Mouse (Mus musculus): ENCODE results near the gene Sipa1l3. TPM values are rescaled to one million over a fixed set of nuclear protein-coding genes. Genes with fewer than 3 reads are reported as not detected.

Sipa1l3 gene
- polyA plus RNA-seq (2012; fragmentation: generic; extraction: Trizol): 19.0 TPM

DNA sequence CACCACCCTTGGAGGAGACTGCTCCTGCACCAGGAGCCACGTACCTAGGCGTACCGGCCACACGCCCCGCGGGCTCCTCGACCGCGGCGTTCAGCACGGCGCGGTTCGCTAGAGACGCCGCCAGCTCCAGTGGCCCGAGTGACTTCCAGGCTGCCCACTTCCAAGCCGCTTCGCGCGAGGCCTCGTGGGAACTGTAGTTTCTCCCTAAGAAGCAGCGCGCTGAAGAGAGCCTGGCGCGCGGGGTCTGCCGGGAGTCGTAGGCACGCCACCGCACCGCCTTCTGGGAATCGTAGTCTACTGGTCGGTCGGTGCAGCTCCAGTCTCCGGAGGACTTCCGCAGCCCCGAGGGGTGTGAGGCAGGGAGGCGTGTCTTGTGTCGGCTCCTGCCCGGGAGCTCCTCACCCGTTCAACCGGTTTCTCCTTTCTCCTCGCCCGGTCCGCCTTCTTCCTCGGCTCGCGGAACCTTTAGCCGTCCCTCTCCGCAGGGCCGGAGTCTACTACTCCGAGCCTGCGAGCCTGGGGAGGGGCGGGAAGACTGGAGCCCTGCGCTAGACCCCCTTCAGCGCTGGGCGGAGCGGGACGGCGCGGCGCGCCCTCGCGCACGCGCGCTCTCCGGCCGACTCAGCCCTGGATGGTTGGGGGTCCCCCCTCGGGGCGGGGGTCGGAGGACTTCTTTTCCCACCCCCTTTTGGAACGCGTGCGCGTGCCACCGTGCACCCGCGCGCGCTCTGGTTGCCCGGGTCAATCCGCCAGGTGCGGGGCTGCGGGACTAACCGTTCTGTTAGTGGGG lies at the start of gene Sipa1l3:
TSS of gene Sipa1l3 (minus strand) at position 221 of the 790 bp plus-strand sequence.
- H3K4me2 ChIP-seq (ENCODE audit: low read depth): peak within 1 kb of the TSS; percentile 98
- peaks cover 44% of the 10 kb centered on the region for H3K79me2 ChIP-seq (ENCODE audit: control insufficient read depth, insufficient read depth)
- TF ChIP-seq E2F4 (IDR thresholded peaks at IDR 0.05; ENCODE audit: insufficient read depth): no peak
- no peak for TF ChIP-seq USF1 (IDR thresholded peaks at IDR 0.05; ENCODE audit: low read depth)
- TF ChIP-seq CEBPB (IDR thresholded peaks at IDR 0.05; ENCODE audit: insufficient read depth, poor library complexity, severe bottlenecking): no peak
- TF ChIP-seq SRF (IDR thresholded peaks at IDR 0.05; ENCODE audit: control insufficient read depth, insufficient read length, low read depth): peak; percentile 23
- TF ChIP-seq POLR2A (IDR thresholded peaks at IDR 0.05; ENCODE audit: insufficient read length, low read depth): peak; percentile 91
- TF ChIP-seq REST (IDR thresholded peaks at IDR 0.05; ENCODE audit: insufficient read depth, insufficient read length): no peak
- peak in 1 of 3 experiments; percentile 1 for TF ChIP-seq MYOD1 (IDR thresholded peaks at IDR 0.05; ENCODE audit: control insufficient read depth in 1 of 3, insufficient read length in 2 of 3, low read depth in 2 of 3)
- TF ChIP-seq MYOG (IDR thresholded peaks at IDR 0.05; ENCODE audit: control insufficient read depth in 1 of 3, insufficient read depth in 1 of 3, insufficient read length in 2 of 3, low read depth in 2 of 3): peak in 1 of 3 experiments; percentile 10
- no peak for TF ChIP-seq TCF12 (IDR thresholded peaks at IDR 0.05; ENCODE audit: insufficient read depth, poor library complexity, severe bottlenecking)
- no peak for TF ChIP-seq TCF3 (IDR thresholded peaks at IDR 0.05; ENCODE audit: insufficient read length, low read depth)
- peak; percentile 89 for TF ChIP-seq POLR2AphosphoS2 (IDR thresholded peaks at IDR 0.05; ENCODE audit: insufficient read length, low read depth)
- no peak for TF ChIP-seq MAX (IDR thresholded peaks at IDR 0.05; ENCODE audit: low read depth)
- peak within 1 kb of the TSS; percentile 80 for H3K4me3 ChIP-seq
- peak within 1 kb of the TSS; percentile 42 for H3ac ChIP-seq (ENCODE audit: control insufficient read depth, insufficient read length)
- H3K36me3 ChIP-seq (ENCODE audit: control insufficient read depth, insufficient read depth): no peaks in the 10 kb centered on the region
- H3K27me3 ChIP-seq (ENCODE audit: control insufficient read depth, insufficient read depth, insufficient read length): no peaks in the 10 kb centered on the region

DNA sequence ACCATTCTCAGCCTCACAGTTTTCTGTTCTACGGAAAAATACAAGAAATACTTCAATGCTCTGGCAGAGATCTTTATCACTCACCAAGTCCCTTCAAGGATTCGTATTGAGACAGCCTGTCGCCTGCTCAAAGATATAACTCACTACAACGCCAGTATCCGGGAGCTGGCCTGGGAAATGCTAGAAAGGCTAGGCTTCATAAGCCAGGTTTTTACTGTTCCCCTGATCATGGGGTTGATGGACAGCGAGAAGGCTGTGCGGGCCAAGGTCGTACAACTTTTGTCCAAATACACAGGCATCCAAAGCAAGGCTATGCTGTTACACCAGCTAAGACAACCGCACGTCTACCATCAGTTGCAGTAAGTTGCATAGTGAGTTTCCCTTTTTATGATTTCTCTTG lies 44.6 kb upstream of the Sipa1l3 start:
- no peak overlapping the region for H3K4me2 ChIP-seq (ENCODE audit: low read depth)
- no peaks in the 10 kb centered on the region for H3K79me2 ChIP-seq (ENCODE audit: control insufficient read depth, insufficient read depth)
- no peak overlapping the region for H3K4me3 ChIP-seq
- H3K36me3 ChIP-seq (ENCODE audit: control insufficient read depth, insufficient read depth): no peaks in the 10 kb centered on the region
- no peak for TF ChIP-seq MYOG (IDR thresholded peaks at IDR 0.05; ENCODE audit: control insufficient read depth in 1 of 3, insufficient read depth in 1 of 3, insufficient read length in 2 of 3, low read depth in 2 of 3)
- TF ChIP-seq MAX (IDR thresholded peaks at IDR 0.05; ENCODE audit: low read depth): no peak
- TF ChIP-seq POLR2AphosphoS2 (IDR thresholded peaks at IDR 0.05; ENCODE audit: insufficient read length, low read depth): no peak
- TF ChIP-seq E2F4 (IDR thresholded peaks at IDR 0.05; ENCODE audit: insufficient read depth): no peak
- TF ChIP-seq POLR2A (IDR thresholded peaks at IDR 0.05; ENCODE audit: insufficient read length, low read depth): no peak
- no peak overlapping the region for H3ac ChIP-seq (ENCODE audit: control insufficient read depth, insufficient read length)
- peaks cover 4% of the 10 kb centered on the region for H3K27me3 ChIP-seq (ENCODE audit: control insufficient read depth, insufficient read depth, insufficient read length)

DNA sequence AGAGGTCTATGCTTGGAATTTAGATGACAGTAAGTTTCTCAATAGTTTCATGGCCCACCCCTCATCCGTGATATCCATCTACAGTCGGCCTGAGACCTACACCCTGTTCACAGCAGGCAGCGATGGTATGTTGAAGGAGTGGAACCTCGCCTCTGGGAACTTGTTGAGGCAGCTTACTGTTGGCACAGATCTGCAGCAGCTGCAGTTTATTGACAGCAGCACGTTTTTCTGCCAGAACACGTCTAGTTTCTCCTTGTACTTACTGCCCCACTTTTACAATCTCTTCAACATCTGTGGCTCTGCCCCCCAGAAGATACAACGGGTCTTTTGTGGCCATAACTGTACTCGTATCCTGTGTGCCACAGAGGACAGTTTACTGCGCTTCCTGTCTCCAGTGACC lies 42.6 kb upstream of the Sipa1l3 start:
- H3K27me3 ChIP-seq (ENCODE audit: control insufficient read depth, insufficient read depth, insufficient read length): peaks cover 4% of the 10 kb centered on the region
- no peak overlapping the region for H3ac ChIP-seq (ENCODE audit: control insufficient read depth, insufficient read length)
- H3K36me3 ChIP-seq (ENCODE audit: control insufficient read depth, insufficient read depth): no peaks in the 10 kb centered on the region
- H3K4me3 ChIP-seq: no peak overlapping the region
- H3K4me2 ChIP-seq (ENCODE audit: low read depth): no peak overlapping the region
- TF ChIP-seq REST (IDR thresholded peaks at IDR 0.05; ENCODE audit: insufficient read depth, insufficient read length) (no peak), POLR2AphosphoS2 (IDR thresholded peaks at IDR 0.05; ENCODE audit: insufficient read length, low read depth) (no peak), MYOD1 (IDR thresholded peaks at IDR 0.05; ENCODE audit: control insufficient read depth in 1 of 3, insufficient read length in 2 of 3, low read depth in 2 of 3) (peak in 2 of 3 experiments; percentile 26 to 40), CEBPB (IDR thresholded peaks at IDR 0.05; ENCODE audit: insufficient read depth, poor library complexity, severe bottlenecking) (no peak), SRF (IDR thresholded peaks at IDR 0.05; ENCODE audit: control insufficient read depth, insufficient read length, low read depth) (no peak), USF1 (IDR thresholded peaks at IDR 0.05; ENCODE audit: low read depth) (no peak), MYOG (IDR thresholded peaks at IDR 0.05; ENCODE audit: control insufficient read depth in 1 of 3, insufficient read depth in 1 of 3, insufficient read length in 2 of 3, low read depth in 2 of 3) (peak in 1 of 3 experiments; percentile 26)
- no peaks in the 10 kb centered on the region for H3K79me2 ChIP-seq (ENCODE audit: control insufficient read depth, insufficient read depth)

DNA sequence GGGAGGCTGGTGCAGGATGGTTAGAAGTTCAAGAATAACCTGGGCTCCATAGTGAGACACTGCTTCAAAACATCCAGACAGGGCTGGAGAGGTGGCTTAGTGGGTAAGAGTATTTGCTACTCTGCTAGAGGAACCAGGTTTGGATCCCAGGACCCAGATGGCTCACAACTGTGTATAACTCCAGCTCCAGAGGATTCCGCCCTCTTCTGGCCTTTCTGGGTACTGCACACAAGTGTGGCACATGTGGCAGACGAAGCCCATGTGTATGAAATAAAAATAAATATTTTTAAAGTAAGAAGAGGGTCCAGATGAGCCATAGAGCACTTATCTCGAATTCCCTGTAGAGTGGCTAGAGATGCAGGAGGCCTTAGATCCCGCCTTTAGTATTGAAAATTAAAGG lies 40.8 kb upstream of the Sipa1l3 start:
- Histone ChIP-seq H3K36me3 (ENCODE audit: control insufficient read depth, insufficient read depth) (no peaks in the 10 kb centered on the region), H3K27me3 (ENCODE audit: control insufficient read depth, insufficient read depth, insufficient read length) (peaks cover 4% of the 10 kb centered on the region), H3K4me2 (ENCODE audit: low read depth) (no peak overlapping the region), H3K79me2 (ENCODE audit: control insufficient read depth, insufficient read depth) (no peaks in the 10 kb centered on the region), H3K4me3 (no peak overlapping the region), H3ac (ENCODE audit: control insufficient read depth, insufficient read length) (no peak overlapping the region)
- no peak for TF ChIP-seq TCF12 (IDR thresholded peaks at IDR 0.05; ENCODE audit: insufficient read depth, poor library complexity, severe bottlenecking)
- TF ChIP-seq MYOG (IDR thresholded peaks at IDR 0.05; ENCODE audit: control insufficient read depth in 1 of 3, insufficient read depth in 1 of 3, insufficient read length in 2 of 3, low read depth in 2 of 3): no peak
- TF ChIP-seq USF1 (IDR thresholded peaks at IDR 0.05; ENCODE audit: low read depth): no peak
- no peak for TF ChIP-seq POLR2AphosphoS2 (IDR thresholded peaks at IDR 0.05; ENCODE audit: insufficient read length, low read depth)
- no peak for TF ChIP-seq MAX (IDR thresholded peaks at IDR 0.05; ENCODE audit: low read depth)
- no peak for TF ChIP-seq TCF3 (IDR thresholded peaks at IDR 0.05; ENCODE audit: insufficient read length, low read depth)
- no peak for TF ChIP-seq MYOD1 (IDR thresholded peaks at IDR 0.05; ENCODE audit: control insufficient read depth in 1 of 3, insufficient read length in 2 of 3, low read depth in 2 of 3)
- no peak for TF ChIP-seq SRF (IDR thresholded peaks at IDR 0.05; ENCODE audit: control insufficient read depth, insufficient read length, low read depth)
- no peak for TF ChIP-seq E2F4 (IDR thresholded peaks at IDR 0.05; ENCODE audit: insufficient read depth)
- no peak for TF ChIP-seq CEBPB (IDR thresholded peaks at IDR 0.05; ENCODE audit: insufficient read depth, poor library complexity, severe bottlenecking)
- TF ChIP-seq POLR2A (IDR thresholded peaks at IDR 0.05; ENCODE audit: insufficient read length, low read depth): no peak
- no peak for TF ChIP-seq REST (IDR thresholded peaks at IDR 0.05; ENCODE audit: insufficient read depth, insufficient read length)
